Mouse (Mus musculus) embryonic fibroblast, embryonic 13.5 days (primary cell): ENCODE results near the gene Terb1.

Source experiments
- CTCF ChIP-seq: IDR thresholded peaks from 2 replicates; pipeline ENCODE4 v1.5.1; 2011; ENCODE audit warnings: mild to moderate bottlenecking, control low read depth, low read length, moderate library complexity, borderline replicate concordance; ENCODE audit not compliant: insufficient read depth
- POLR2A ChIP-seq: IDR thresholded peaks from 2 replicates; pipeline ENCODE4 v1.6.1; 2011; ENCODE audit warnings: low read depth, mild to moderate bottlenecking, control low read depth, low read length, moderate library complexity

DNA sequence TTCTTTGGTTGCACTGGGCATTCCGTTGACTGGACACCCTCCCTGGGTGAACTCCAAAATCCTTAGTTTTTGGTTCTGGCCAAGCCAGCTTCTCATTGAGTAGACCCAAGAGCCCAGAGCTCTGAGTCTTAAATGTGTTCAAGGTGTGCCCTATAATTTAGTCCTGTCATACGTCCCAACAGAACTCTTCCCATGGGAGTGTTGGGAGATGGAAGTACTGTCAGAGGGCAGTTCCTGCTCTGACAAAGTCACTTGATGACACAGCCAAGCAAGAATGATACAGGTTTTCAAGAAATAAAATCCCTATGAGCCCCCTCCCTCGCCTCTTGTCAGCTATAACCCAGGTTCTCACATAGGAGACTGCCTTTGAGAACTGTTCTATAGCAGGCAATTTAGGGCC is 424 bp upstream of the Terb1 start:
- no peak for TF ChIP-seq POLR2A
- TF ChIP-seq CTCF = no peak
